Mouse (Mus musculus): ENCODE data around the gene Mtmr2. TPM values are rescaled to one million over a fixed set of nuclear protein-coding genes. Genes with fewer than 3 reads are reported as not detected.

Gene Mtmr2
- total and polyA plus RNA-seq, 3 experiments, result 19.7 to 42.6 (median 34.7) TPM

GRCm38 (mm10) chr9:13826832-13827405 lies 78.7 kb downstream of the Mtmr2 start, which contains the start of gene Cep57:
TSS of gene Cep57 (minus strand) at chr9:13827107.
- H3K4me3 ChIP-seq (replicated peaks in 1 of 3; ENCODE audit: low read depth in 2 of 3, low read length in 2 of 3, poor library complexity in 1 of 3), result peak within 1 kb of the TSS; percentile 80 to 97 (median 91)
- peaks cover 8 to 50% of the 10 kb centered on the region in 2 experiments for H3K4me1 ChIP-seq (ENCODE audit: control insufficient read depth in 1 of 2, insufficient read depth in 2 of 2)
- peak within 1 kb of the TSS; percentile 97 for H3K9ac ChIP-seq (ENCODE audit: insufficient read depth, low read depth)
- peak within 1 kb of the TSS; percentile 91; the same call in 1 of the 2 replicates for H3K4me2 ChIP-seq (ENCODE audit: insufficient read depth, low read depth, poor library complexity, severe bottlenecking)
- in situ Hi-C loops (cut with MboI; ENCODE audit: low pct_ligation_motif_present, low pct_unique_long_range_greater_than_20kb, low sequenced_read_pairs), result no loop called here
- TF ChIP-seq ELF1 (IDR thresholded peaks at IDR 0.05; ENCODE audit: low read depth, low read length) (peak; percentile 72; the same call in 1 of the 2 replicates), JUN (IDR thresholded peaks at IDR 0.05; ENCODE audit: insufficient read depth, low read depth, low read length) (peak; percentile 14; the same call in 1 of the 2 replicates), UBTF (IDR thresholded peaks at IDR 0.05; ENCODE audit: low read depth, low read length) (no peak), SIN3A (IDR thresholded peaks at IDR 0.05; ENCODE audit: low read length) (peak; percentile 5; the same call in 1 of the 2 replicates), POLR2A (IDR thresholded peaks at IDR 0.05; ENCODE audit: low read depth, low read length) (peak; percentile 91), BHLHE40 (IDR thresholded peaks at IDR 0.05; ENCODE audit: low read depth, low read length) (peak; percentile 50; the same call in 1 of the 2 replicates), MXI1 (IDR thresholded peaks at IDR 0.05; ENCODE audit: low read depth, low read length) (peak; percentile 63; the same call in 1 of the 2 replicates), SMC3 (IDR thresholded peaks at IDR 0.05; ENCODE audit: low read depth, low read length) (no peak), NRF1 (IDR thresholded peaks at IDR 0.05; ENCODE audit: low read depth, low read length) (peak; percentile 52; the same call in 1 of the 2 replicates), JUND (conservative IDR thresholded peaks at IDR 0.05; ENCODE audit: low read depth, low read length) (0 out of 2 replicates have a peak, but pooled peaks have one; percentile 12), TCF12 (IDR thresholded peaks at IDR 0.05; ENCODE audit: low read depth, low read length) (peak; percentile 65), ZKSCAN1 (IDR thresholded peaks at IDR 0.05; ENCODE audit: borderline replicate concordance, low read depth, low read length) (no peak), RCOR1 (conservative IDR thresholded peaks at IDR 0.05; ENCODE audit: low read depth, low read length) (no peak), TBP (conservative IDR thresholded peaks at IDR 0.05; ENCODE audit: low read depth, low read length) (peak; percentile 82)
- H3K27me3 ChIP-seq (replicated peaks), result no peaks in the 10 kb centered on the region
- peaks cover 48% of the 10 kb centered on the region for H3K79me2 ChIP-seq (replicated peaks; ENCODE audit: control insufficient read depth, extremely low read depth, insufficient read depth, poor library complexity, severe bottlenecking)
- H3K36me3 ChIP-seq (replicated peaks in 1 of 2; ENCODE audit: control insufficient read depth in 1 of 2, insufficient read depth in 1 of 2, low read length in 1 of 2), result peaks cover 15 to 31% of the 10 kb centered on the region in 2 experiments
- H3K9me3 ChIP-seq (replicated peaks; ENCODE audit: low read length), result no peaks in the 10 kb centered on the region
- peak; percentile 99 for DNase-seq (ENCODE audit: extremely low read depth)
- H3K27ac ChIP-seq (ENCODE audit: insufficient read depth, low read depth), result peak within 1 kb of the TSS; percentile 57
- dilution Hi-C loops (cut with MboI; ENCODE audit: extremely low pct_ligation_motif_present, extremely low pct_unique_long_range_greater_than_20kb, low sequenced_read_pairs), result no loop called here

- Histone ChIP-seq H3K27ac (ENCODE audit: insufficient read depth, low read depth) (peak within 1 kb of the TSS; percentile 57), H3K27me3 (replicated peaks) (no peaks in the 10 kb centered on the region), H3K79me2 (replicated peaks; ENCODE audit: control insufficient read depth, extremely low read depth, insufficient read depth, poor library complexity, severe bottlenecking) (peaks cover 45% of the 10 kb centered on the region), H3K4me3 (replicated peaks in 1 of 3; ENCODE audit: low read depth in 2 of 3, low read length in 2 of 3, poor library complexity in 1 of 3) (peak within 1 kb of the TSS; percentile 80 to 97 (median 91)), H3K9me3 (replicated peaks; ENCODE audit: low read length) (no peaks in the 10 kb centered on the region), H3K36me3 (replicated peaks in 1 of 2; ENCODE audit: control insufficient read depth in 1 of 2, insufficient read depth in 1 of 2, low read length in 1 of 2) (peaks cover 15 to 33% of the 10 kb centered on the region in 2 experiments), H3K4me1 (ENCODE audit: control insufficient read depth in 1 of 2, insufficient read depth in 2 of 2) (peaks cover 6 to 47% of the 10 kb centered on the region in 2 experiments), H3K4me2 (ENCODE audit: insufficient read depth, low read depth, poor library complexity, severe bottlenecking) (peak within 1 kb of the TSS; percentile 86), H3K9ac (ENCODE audit: insufficient read depth, low read depth) (peak within 1 kb of the TSS; percentile 97)
- in situ Hi-C loops (cut with MboI; ENCODE audit: low pct_ligation_motif_present, low pct_unique_long_range_greater_than_20kb, low sequenced_read_pairs) (no loop called here), dilution Hi-C loops (cut with MboI; ENCODE audit: extremely low pct_ligation_motif_present, extremely low pct_unique_long_range_greater_than_20kb, low sequenced_read_pairs) (no loop called here)
- peak; percentile 100 for DNase-seq (ENCODE audit: extremely low read depth)
- no peak for TF ChIP-seq MAZ (IDR thresholded peaks at IDR 0.05; ENCODE audit: low read depth, low read length)
- TF ChIP-seq SMC3 (IDR thresholded peaks at IDR 0.05; ENCODE audit: low read depth, low read length), result no peak
- TF ChIP-seq UBTF (IDR thresholded peaks at IDR 0.05; ENCODE audit: low read depth, low read length), result peak; percentile 68
- TF ChIP-seq POLR2AphosphoS2 (IDR thresholded peaks at IDR 0.05; ENCODE audit: low read depth, low read length), result no peak
- peak; percentile 62 for TF ChIP-seq POLR2A (IDR thresholded peaks at IDR 0.05; ENCODE audit: low read depth, low read length)
- TF ChIP-seq JUND (conservative IDR thresholded peaks at IDR 0.05; ENCODE audit: low read depth, low read length), result no peak
- no peak for TF ChIP-seq USF2 (conservative IDR thresholded peaks at IDR 0.05; ENCODE audit: low read depth, low read length)
- TF ChIP-seq ZKSCAN1 (IDR thresholded peaks at IDR 0.05; ENCODE audit: borderline replicate concordance, low read depth, low read length), result no peak
- TF ChIP-seq RAD21 (IDR thresholded peaks at IDR 0.05; ENCODE audit: low read depth, low read length), result no peak
- no peak for TF ChIP-seq RCOR1 (conservative IDR thresholded peaks at IDR 0.05; ENCODE audit: low read depth, low read length)
- peak; percentile 99 for TF ChIP-seq E2F4 (IDR thresholded peaks at IDR 0.05; ENCODE audit: insufficient replicate concordance, low read depth, low read length)
- peak; percentile 76; the same call in 1 of the 2 replicates for TF ChIP-seq ELF1 (IDR thresholded peaks at IDR 0.05; ENCODE audit: low read depth, low read length)
- no peak for TF ChIP-seq PAX5 (IDR thresholded peaks at IDR 0.05; ENCODE audit: low read length)
- peak; percentile 69 for TF ChIP-seq HCFC1 (IDR thresholded peaks at IDR 0.05; ENCODE audit: low read depth, low read length)
- peak; percentile 67; the same call in 1 of the 2 replicates for TF ChIP-seq KAT2A (IDR thresholded peaks at IDR 0.05; ENCODE audit: insufficient replicate concordance, low read length)
- peak; percentile 89 for TF ChIP-seq CHD2 (IDR thresholded peaks at IDR 0.05; ENCODE audit: low read length)
- TF ChIP-seq GABPA (IDR thresholded peaks at IDR 0.05; ENCODE audit: insufficient replicate concordance, low read depth, low read length), result no peak
- TF ChIP-seq ETS1 (conservative IDR thresholded peaks at IDR 0.05; ENCODE audit: low read depth, low read length), result no peak
- no peak for TF ChIP-seq BHLHE40 (IDR thresholded peaks at IDR 0.05; ENCODE audit: low read depth, low read length)
- no peak for TF ChIP-seq USF1 (IDR thresholded peaks at IDR 0.05; ENCODE audit: low read depth, low read length)
- 0 out of 2 replicates have a peak, but pooled peaks have one; percentile 67 for TF ChIP-seq SIN3A (IDR thresholded peaks at IDR 0.05; ENCODE audit: low read length)
- TF ChIP-seq NELFE (IDR thresholded peaks at IDR 0.05; ENCODE audit: low read depth, low read length), result peak; percentile 67
- TF ChIP-seq TCF12 (IDR thresholded peaks at IDR 0.05; ENCODE audit: low read depth, low read length), result peak; percentile 83
Observed at GRCm38 (mm10) chr9:13827406-13828086, 79.3 kb downstream of the Mtmr2 start, which contains the start of gene Fam76b. TSS of gene Fam76b (plus strand) at chr9:13827716.

Data from CH12.LX (cell line).